Mouse (Mus musculus) liver, embryonic 14.5 days (tissue): ENCODE measurements around the gene Hrh3. TPM values are rescaled to one million over a fixed set of nuclear protein-coding genes. Genes with fewer than 3 reads are reported as not detected.

Experiments used
- ATAC-seq: fragments of 200-750 bp; cut with Nextera tagmentation; 2 replicates; pipeline ENCODE4 v1.8.0; 2017; ENCODE audit warnings: moderate number of reproducible peaks, mild to moderate bottlenecking, moderate library complexity; ENCODE audit not compliant: insufficient read depth
- DNase-seq, 3 experiments: peaks; one replicate each; pipeline ENCODE4 v3.0.0-alpha.2; 2012 to 2013; ENCODE audit warnings: low read depth in 3 of 3, low spot score in 3 of 3
- H3K27ac ChIP-seq: fragments of 300-500 bp; sonication (generic); 2 replicates; pipeline ENCODE4 v1.5.1; 2014; ENCODE audit warnings: moderate library complexity, mild to moderate bottlenecking, control low read depth, inconsistent platforms
- H3K27me3 ChIP-seq: fragments of 300-500 bp; sonication (generic); 2 replicates; pipeline ENCODE4 v1.6.1; 2014; ENCODE audit warnings: mild to moderate bottlenecking, low read length, moderate library complexity; ENCODE audit not compliant: control insufficient read depth, insufficient read depth
- H3K36me3 ChIP-seq: fragments of 300-500 bp; sonication (generic); replicated peaks from 2 replicates; pipeline ENCODE4 v1.6.1; 2014; ENCODE audit warnings: low read depth; ENCODE audit not compliant: control insufficient read depth, insufficient read depth
- H3K4me1 ChIP-seq, 2 experiments: fragments of 200-500 bp in 1 of 2; fragments of 300-500 bp in 1 of 2; sonication (generic) in 1 of 2; replicated peaks; 2 replicates each; pipeline ENCODE4 v1.6.1; 2012 to 2014; ENCODE audit warnings: antibody characterized with exemption in 1 of 2, inconsistent platforms in 1 of 2, low read length in 1 of 2; ENCODE audit not compliant: control insufficient read depth in 2 of 2, insufficient read depth in 2 of 2
- H3K4me2 ChIP-seq: fragments of 300-500 bp; sonication (generic); 2 replicates; pipeline ENCODE4 v1.6.1; 2014; ENCODE audit warnings: low read depth, mild to moderate bottlenecking, control low read depth, moderate library complexity
- H3K4me3 ChIP-seq, 2 experiments: fragments of 200-500 bp in 1 of 2; fragments of 300-500 bp in 1 of 2; sonication (generic) in 1 of 2; 2 replicates each; pipeline ENCODE4 v1.5.1; 2012 to 2014; ENCODE audit warnings: low read depth in 2 of 2, low read length in 2 of 2, mild to moderate bottlenecking in 2 of 2, control low read depth in 1 of 2, inconsistent platforms in 1 of 2, moderate library complexity in 1 of 2; ENCODE audit not compliant: insufficient read depth in 1 of 2
- H3K9ac ChIP-seq: fragments of 300-500 bp; sonication (generic); replicated peaks from 2 replicates; pipeline ENCODE4 v1.6.1; 2014; ENCODE audit warnings: mild to moderate bottlenecking, control low read depth, moderate library complexity
- H3K9me3 ChIP-seq: fragments of 300-500 bp; sonication (generic); 2 replicates; pipeline ENCODE4 v1.6.1; 2016; ENCODE audit warnings: low read length, mixed read lengths; ENCODE audit not compliant: control insufficient read depth
- CTCF ChIP-seq: IDR thresholded peaks from 2 replicates; pipeline ENCODE4 v1.5.1; 2016; ENCODE audit warnings: antibody characterized with exemption, low read depth, control low read depth
- EP300 ChIP-seq: IDR thresholded peaks from 2 replicates; pipeline ENCODE4 v1.6.1; 2016; ENCODE audit warnings: antibody characterized with exemption, low read depth
- WGBS: fragments of 180-500 bp; shearing (Covaris S2); extraction: QIAGEN DNeasy Blood & Tissue Kit; methylation state at CpG from one replicate; pipeline ENCODE4 v1.1.7; 2014; ENCODE audit not compliant: insufficient replicate concordance; 5-methylcytosine and 5-hydroxymethylcytosine counted together
- polyA plus RNA-seq, 2 experiments: library from polyadenylated mRNA; depleted of rRNA in 1 of 2; stranded (reverse) in 1 of 2; unstranded in 1 of 2; fragments of >200 nt; fragmentation: Nextera tagmentation in 1 of 2; extraction: Ambion mirVana in 1 of 2; gene quantifications; 2 replicates each; pipeline versions ENCODE4 v1.2.1 to v1.2.3; 2012 to 2014

Hrh3 gene
- polyA plus RNA-seq, 2 experiments, result not detected

DNA sequence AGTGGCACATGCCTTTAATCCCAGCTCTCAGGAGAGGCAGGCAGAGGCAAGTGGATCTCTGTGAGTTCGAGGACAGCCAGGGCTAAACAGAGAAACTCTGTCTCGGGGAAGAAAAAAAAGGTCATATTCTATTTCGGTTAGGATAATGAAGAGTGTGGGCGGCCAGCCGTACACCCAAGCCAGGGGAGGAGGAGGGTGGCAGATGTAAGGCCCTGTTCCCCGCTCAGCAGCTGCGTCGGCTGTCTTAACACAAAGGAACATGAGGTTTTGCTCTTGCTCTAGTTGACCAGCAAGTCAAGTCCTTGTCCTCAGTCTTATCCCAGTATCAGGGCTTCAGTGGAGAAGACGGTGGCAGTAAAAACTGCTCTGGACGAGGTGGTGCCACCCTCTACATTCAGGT is 21.2 kb downstream of the Hrh3 start:
- Histone ChIP-seq H3K9me3 (no peaks in the 10 kb centered on the region), H3K27ac (no peak overlapping the region), H3K9ac (no peak overlapping the region), H3K4me2 (no peak overlapping the region), H3K36me3 (no peaks in the 10 kb centered on the region), H3K4me3 (no peak overlapping the region), H3K4me1 (no peaks in the 10 kb centered on the region), H3K27me3 (no peaks in the 10 kb centered on the region)
- no peak for TF ChIP-seq EP300
- TF ChIP-seq CTCF, result no peak
- ATAC-seq (no peak), DNase-seq (no peak)
- WGBS, result 81% methylated on average over 10 of the region's 10 CpGs

DNA sequence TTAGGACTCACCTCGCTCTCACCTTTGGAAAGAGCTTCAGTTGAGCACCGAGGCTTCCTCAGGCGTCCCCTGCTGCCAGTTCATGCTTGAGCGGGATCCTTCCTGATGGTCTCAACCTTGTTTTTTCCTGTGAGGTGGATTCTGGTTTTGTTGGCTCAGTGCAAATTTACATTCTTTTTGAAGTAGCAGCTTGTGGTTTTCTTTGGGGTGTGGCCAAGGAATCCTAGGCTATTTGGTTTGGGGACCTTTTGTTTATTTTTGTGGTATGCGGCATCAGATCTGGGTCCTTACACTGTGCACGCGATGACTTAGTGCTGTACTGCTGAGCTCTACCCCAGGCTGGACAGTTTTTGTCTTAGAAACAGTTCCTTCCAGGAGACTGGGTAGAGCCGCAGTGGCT is 23.6 kb downstream of the Hrh3 start:
- ATAC-seq, result no peak
- no peaks in the 10 kb centered on the region for H3K36me3 ChIP-seq
- DNase-seq, result no peak
- WGBS, result 73% methylated on average over 8 of the region's 8 CpGs
- H3K4me1 ChIP-seq, result no peaks in the 10 kb centered on the region
- no peak for TF ChIP-seq EP300
- TF ChIP-seq CTCF, result no peak
- H3K27ac ChIP-seq, result no peak overlapping the region
- no peak overlapping the region for H3K4me2 ChIP-seq
- H3K4me3 ChIP-seq, result no peak overlapping the region
- H3K9me3 ChIP-seq, result no peaks in the 10 kb centered on the region
- H3K9ac ChIP-seq, result no peak overlapping the region
- no peaks in the 10 kb centered on the region for H3K27me3 ChIP-seq

DNA sequence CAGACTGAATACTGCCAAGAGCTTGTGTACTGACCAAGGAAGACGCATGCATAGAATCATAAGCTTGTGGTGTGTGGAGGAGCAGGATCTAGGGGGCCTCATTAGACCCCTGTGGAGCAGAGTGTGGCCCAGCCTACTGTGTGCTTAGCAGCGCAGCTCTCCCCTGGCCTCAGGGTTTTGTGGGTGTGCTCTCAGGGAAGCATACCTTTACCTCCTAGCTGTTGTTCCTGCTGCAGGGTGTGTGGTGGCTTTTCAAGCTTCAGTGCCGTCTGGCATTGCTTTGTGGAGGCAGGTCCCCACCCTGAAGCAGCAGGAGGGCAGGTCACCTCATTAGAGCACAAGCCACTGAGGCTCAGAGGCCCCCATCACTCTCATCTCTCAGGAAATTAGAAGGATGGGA is 26.7 kb downstream of the Hrh3 start:
- Histone ChIP-seq H3K9me3 (no peaks in the 10 kb centered on the region), H3K27me3 (no peaks in the 10 kb centered on the region), H3K4me1 (no peaks in the 10 kb centered on the region), H3K27ac (no peak overlapping the region), H3K9ac (no peak overlapping the region), H3K4me3 (no peak overlapping the region), H3K36me3 (no peaks in the 10 kb centered on the region), H3K4me2 (no peak overlapping the region)
- TF ChIP-seq EP300 (no peak), CTCF (no peak)
- ATAC-seq, result no peak
- WGBS, result 71% methylated on average over 3 of the region's 3 CpGs
- no peak for DNase-seq

DNA sequence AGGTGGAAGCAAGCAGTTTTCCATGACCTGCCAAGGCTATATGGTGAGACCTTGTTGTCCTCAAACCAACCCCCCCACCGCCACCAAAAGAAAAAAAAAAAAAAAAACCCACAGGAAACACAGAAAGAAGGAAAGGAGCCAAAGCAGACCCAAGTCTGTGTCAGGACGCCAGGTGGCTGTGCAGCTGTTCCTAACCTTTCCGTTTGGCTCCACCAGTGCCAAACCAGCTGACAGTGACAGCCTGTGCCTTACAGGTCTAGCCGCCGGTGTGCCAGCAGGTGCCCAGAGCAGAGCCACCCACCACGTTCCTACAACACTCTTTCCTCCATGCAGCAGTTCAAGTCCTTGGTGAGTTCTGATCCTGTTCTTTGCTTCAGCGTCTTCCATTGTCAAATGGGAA is 31.4 kb downstream of the Hrh3 start:
- Histone ChIP-seq H3K4me3 (no peak overlapping the region), H3K36me3 (no peaks in the 10 kb centered on the region), H3K9me3 (no peaks in the 10 kb centered on the region), H3K4me2 (no peak overlapping the region), H3K27me3 (no peaks in the 10 kb centered on the region), H3K27ac (no peak overlapping the region), H3K9ac (no peak overlapping the region), H3K4me1 (peaks cover 3 to 4% of the 10 kb centered on the region in 2 experiments)
- WGBS, result 82% methylated on average over 7 of the region's 7 CpGs
- DNase-seq, result no peak
- no peak for ATAC-seq
- TF ChIP-seq CTCF, result no peak
- no peak for TF ChIP-seq EP300

DNA sequence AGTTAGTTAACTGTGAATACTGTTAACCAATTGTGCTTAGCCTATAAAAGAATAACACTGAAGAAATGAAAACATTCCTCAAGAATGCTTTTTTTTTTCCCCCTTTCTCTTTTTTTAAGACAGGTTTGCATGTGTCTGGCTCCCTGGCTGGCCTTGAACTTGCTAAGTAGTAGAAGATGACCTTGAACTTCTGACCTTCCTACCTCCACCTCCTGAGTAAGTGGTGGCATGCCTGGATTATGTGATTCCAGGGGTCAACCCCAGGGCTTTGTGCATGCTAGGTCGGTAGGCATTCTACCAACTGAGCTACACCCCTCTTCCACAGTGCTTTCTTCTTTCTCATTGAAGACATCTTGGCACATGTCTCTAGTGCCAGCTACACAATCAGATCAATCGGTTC is 32.6 kb downstream of the Hrh3 start:
- Histone ChIP-seq H3K4me3 (no peak overlapping the region), H3K9ac (no peak overlapping the region; the same call in 1 of the 2 replicates)
- TF ChIP-seq CTCF, result no peak
- no peak for TF ChIP-seq EP300

More for the DNA sequence above, 32.6 kb downstream of the Hrh3 start:
- ATAC-seq (no peak), DNase-seq (no peak)
- Histone ChIP-seq H3K4me1 (peaks cover 3 to 4% of the 10 kb centered on the region in 2 experiments), H3K9me3 (no peaks in the 10 kb centered on the region), H3K27me3 (no peaks in the 10 kb centered on the region), H3K4me2 (no peak overlapping the region; the same call in 1 of the 2 replicates), H3K27ac (no peak overlapping the region), H3K36me3 (no peaks in the 10 kb centered on the region)
- WGBS, result 74% methylated on average over 2 of the region's 2 CpGs
